Mouse (Mus musculus): Measurements from ENCODE around the gene Tmem206.
A peak's percentile ranks its signal among the peaks of the same experiment; 100 is the strongest.

The Tmem206 gene

DNA sequence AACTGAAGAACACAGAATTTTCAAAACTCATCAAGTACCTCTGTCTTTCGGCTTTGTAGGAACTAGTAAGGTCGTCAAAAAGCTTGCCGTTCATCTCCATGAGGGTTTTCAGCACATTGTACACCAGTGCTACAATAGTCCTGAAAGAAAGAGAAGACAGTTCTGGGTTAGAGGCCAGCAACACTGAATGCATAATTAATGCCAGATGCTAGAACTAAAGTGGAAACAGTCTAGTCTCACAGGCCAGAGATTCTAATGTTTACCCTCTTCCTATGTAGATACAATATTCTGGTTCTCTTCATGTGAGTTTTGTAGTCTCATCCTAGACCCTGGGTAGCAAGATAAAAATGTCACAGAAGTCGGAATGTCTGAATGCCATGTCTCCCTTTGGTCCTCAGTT, 28.1 kb downstream of the Tmem206 start:
- no peak for DNase-seq

DNA sequence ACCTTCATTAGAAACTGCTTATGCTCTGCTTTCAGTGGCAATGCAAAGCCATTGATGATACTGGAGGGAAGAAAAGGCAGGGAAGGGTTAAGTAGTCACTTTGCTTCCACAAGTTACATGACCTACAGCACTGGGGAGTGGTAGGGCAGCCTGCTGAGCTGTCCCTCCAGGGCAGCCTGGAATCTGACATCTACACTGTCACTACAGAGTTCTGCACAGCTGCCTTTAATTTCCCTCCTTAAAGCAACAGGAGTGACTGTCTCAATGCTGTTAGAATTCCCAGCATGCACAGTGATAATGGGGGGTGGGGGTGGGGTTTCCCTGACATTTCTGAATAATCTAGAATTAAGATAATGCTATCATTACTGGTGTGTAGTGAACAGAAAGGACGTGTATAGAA, 31.2 kb downstream of the Tmem206 start:
- DNase-seq, result no peak

- no peak for DNase-seq
These were observed 33.8 kb downstream of the Tmem206 start for GRCm38 (mm10) chr1:191359478-191359877.

DNA sequence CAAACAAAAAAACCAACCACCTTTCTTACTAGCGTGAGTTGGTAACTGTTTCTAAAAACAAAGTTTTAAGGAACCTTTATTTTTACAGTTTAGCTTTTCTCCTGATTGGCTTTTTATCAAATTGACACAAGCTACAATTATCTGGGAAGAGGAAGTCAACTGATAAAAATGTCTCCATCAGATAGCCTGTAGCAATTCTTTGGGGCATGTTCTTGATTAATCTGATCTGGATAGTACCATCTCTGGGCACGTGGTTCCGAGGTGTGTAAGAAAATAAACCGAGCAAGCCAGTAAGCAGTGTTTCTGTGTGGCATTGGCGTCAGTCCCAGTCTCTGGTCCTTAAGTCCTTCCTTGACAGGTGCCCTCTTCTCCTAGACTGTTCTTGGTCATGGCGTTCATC, 36.7 kb downstream of the Tmem206 start:
- no peak for DNase-seq

GRCm38 (mm10) chr1:191364477-191364876, 38.8 kb downstream of the Tmem206 start:
- DNase-seq, result peak; percentile 22 to 25

GRCm38 (mm10) chr1:191368193-191368592, 42.5 kb downstream of the Tmem206 start:
- DNase-seq, result no peak

GRCm38 (mm10) chr1:191369140-191369539, 43.4 kb downstream of the Tmem206 start:
- DNase-seq, result no peak

- DNase-seq, result no peak
These were observed 49.4 kb downstream of the Tmem206 start for GRCm38 (mm10) chr1:191374993-191375643.

DNA sequence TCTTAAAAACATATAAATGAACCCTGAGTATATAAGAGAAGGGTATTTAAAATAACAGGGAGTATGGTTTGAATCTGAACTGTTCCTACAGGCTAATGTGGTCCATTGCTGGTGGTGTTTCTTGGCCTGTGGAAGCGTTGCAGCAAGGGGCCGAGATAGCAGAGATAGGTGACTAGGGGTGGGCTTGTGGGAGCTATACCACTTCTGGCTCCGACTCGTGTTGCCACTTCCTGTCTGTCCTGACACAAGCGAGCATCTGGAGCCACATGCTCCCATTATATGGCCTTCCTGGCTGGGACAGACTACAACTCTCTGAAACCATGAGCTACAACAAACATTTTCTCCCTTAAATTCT, 49.9 kb downstream of the Tmem206 start:
- no peak for DNase-seq

- no peak for DNase-seq
These were observed 52.4 kb downstream of the Tmem206 start for GRCm38 (mm10) chr1:191378080-191378479.

- no peak for DNase-seq
These were observed 55.1 kb downstream of the Tmem206 start for GRCm38 (mm10) chr1:191380843-191381242.

DNA sequence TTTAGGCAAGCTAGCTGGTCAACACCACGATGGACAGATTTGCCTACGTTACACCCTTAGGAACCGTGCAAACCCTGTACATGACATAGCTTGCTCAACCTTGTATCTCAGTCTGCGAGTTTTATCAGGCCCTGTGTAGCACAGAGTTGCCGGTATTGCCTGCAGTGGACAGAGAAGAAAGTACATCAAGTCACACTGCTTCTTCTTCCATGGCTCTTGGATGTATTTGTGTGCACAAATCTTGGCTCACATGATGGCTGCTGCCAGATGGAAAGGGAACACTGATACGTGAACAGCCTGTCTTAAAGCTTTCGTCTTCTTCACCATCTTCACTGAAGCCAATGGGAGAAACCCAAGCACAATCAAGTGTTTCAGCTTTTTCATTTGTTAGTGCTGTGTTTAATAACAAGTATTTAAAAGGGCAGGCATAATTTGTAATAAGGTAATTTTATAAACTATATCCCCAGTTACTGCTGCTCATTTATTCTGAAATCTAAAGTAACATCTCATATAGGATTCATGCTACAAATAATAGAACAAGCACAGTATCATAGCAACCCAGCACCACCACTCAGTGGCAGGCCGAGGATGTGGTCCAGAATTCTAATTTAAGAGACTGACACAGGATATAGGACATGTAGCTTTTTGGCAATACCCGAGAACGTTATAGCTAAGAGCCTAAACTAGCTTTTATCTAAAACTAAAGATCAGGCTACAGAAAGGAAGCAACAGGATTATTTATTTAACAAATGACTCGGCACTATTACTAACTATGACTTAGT, 56.4 kb downstream of the Tmem206 start:
- DNase-seq, result no peak

- DNase-seq, result no peak
These were observed 59.2 kb downstream of the Tmem206 start for GRCm38 (mm10) chr1:191384786-191385430.

- peak; percentile 67 to 70 for DNase-seq
These were observed 65.6 kb downstream of the Tmem206 start for GRCm38 (mm10) chr1:191391311-191391710.

- DNase-seq, result no peak
These were observed 67.8 kb downstream of the Tmem206 start for GRCm38 (mm10) chr1:191393536-191393935.

GRCm38 (mm10) chr1:191394126-191394525, 68.4 kb downstream of the Tmem206 start:
- no peak for DNase-seq

DNA sequence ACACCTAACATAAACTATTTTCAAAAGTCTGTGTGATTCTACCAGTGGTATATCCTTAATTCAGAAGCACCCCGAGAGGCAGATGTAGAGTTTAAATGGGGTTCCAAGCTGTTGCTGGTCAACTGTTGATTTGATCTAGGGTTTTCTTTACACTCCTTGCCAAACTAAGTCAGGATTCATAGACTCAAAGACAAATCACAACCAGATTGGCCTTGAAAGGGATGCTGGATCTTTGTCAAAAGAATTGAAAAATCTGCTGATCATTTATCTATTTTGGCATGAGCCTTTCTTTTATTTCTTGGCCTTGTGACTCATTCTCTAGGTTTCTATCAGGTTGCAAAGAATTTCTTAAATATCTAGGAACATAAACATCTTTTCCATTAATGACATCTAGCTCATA, 69.5 kb downstream of the Tmem206 start:
- no peak for DNase-seq

DNA sequence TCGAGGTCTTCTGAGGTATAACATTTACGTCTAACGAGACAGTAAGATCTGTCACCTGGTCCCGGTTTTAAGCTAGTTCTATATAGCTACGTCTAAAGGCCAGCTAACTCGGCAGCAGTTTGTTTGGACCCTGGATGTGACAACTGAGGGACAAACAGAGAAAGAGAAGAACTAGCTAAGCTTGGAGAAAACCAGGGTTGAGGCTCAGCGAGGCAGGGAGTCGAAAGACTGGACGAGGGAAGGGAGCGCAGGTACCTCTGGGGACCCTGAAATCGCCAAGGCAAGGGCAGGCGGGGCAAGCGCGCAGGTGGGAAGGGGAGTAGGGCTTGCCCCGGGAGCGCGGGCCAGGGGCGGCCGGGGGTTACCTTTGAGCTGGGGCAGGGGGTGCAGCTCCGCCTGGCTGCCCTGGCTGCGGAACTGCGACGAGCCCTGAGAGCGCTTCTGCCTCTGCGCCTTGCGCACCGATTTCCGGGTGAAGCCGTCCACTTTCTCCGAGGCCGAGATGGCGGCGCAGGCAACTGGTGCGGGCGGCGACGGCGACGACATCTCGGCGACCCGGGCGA, 70.2 kb downstream of the Tmem206 start:
- DNase-seq, result peak; percentile 47 to 48

DNA sequence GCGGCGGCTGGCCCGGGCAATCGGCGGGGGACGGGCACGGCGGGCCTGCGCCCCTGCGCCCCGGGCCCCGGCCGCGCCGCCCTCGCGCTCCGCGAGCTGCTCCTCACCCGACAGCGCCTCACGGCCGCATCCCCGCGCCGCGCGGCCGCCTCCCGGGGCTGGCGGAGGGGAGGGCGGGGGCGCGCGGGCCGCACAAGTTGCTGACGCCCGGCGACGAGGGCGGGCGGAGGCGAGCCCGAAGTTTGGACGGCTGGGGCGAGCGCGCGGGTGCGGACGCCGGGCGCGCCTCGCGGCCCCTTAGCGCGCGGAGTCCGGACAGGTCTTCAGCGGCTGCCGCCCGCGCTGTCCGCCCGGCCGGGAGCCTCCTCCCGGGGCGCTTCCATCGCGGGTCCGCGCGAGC, 70.7 kb downstream of the Tmem206 start:
- DNase-seq, result no peak

- DNase-seq, result peak; percentile 100
These were observed 71.5 kb downstream of the Tmem206 start for GRCm38 (mm10) chr1:191396897-191397849.
